Mouse (Mus musculus): ENCODE results near the gene Duxf3. TPM values are rescaled to one million over a fixed set of nuclear protein-coding genes. Genes with fewer than 3 reads are reported as not detected.

Duxf3 gene
- polyA plus RNA-seq, 1 experiment from 2014 or later, result not detected

Other genes starting within 250 kb of the Duxf3 start
- gene AW822073, start 7.7 kb downstream of the Duxf3 start, polyA plus RNA-seq (2014; fragmentation: Nextera tagmentation; extraction: Ambion mirVana), result not detected in 2 replicates
- not detected in 2 replicates for gene Gm4981, start 4.0 kb upstream of the Duxf3 start, polyA plus RNA-seq (2014; fragmentation: Nextera tagmentation; extraction: Ambion mirVana)
- gene Gcc2, start 22.8 kb upstream of the Duxf3 start, polyA plus RNA-seq (2014; fragmentation: Nextera tagmentation; extraction: Ambion mirVana), result 49.4 and 56.1 TPM in 2 replicates
- 86.2 and 89.9 TPM in 2 replicates for gene Lims1, start 90.8 kb upstream of the Duxf3 start, polyA plus RNA-seq (2014; fragmentation: Nextera tagmentation; extraction: Ambion mirVana)
- gene Ranbp2, start 214.2 kb upstream of the Duxf3 start, polyA plus RNA-seq (2014; fragmentation: Nextera tagmentation; extraction: Ambion mirVana), result 33.6 and 48.2 TPM in 2 replicates